Mouse (Mus musculus) fat pad, adult 2 months (tissue): Measurements from ENCODE around the gene Fen1.

ENCODE experiments used
- DNase-seq: peaks from one replicate; pipeline ENCODE4 v3.0.0-alpha.2; 2011; ENCODE audit warnings: low read depth, low spot score; ENCODE audit errors: extremely low read depth

Gene Fen1

DNA sequence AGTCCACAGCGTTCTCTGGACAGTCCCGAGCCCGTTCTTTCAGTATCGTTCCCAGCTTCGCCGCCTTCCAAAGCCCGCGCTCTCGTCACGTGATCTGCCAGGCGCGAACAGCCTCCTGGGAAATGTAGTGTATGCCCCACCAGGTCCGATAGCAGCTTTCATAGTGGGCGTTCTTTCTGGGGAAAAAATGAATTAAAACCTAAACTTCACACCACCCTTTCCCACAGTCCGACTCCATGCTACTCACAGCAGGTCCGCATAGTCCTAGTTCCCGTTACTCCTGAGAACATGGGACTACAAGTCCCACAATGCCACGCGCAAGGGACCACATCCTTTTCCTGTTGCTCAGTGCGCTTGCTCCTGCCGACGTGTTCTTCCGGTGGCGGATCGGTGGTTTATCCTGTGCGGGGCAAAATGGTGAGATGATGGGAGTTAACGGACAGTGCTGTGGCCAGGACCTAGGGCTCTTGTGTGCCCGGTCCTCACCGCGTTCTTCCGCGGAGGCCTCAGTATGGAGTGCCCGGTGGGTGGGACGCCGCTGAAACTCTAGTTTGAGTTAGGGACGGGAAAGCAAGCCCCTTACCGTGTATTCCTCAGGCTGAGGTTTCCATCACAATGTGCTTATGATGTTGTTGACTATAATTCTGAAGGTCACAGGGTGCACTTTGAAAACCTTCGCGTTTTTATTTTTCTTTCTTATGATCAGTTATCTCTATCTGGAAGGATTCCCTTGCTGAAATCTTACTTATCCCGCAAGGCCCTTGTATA is at the start of gene Fen1, which contains the start of gene Tmem258:
Gene Fen1, minus strand, starts transcription at position 322 of the 768 bp plus-strand sequence.
Gene Tmem258, plus strand, starts transcription at position 167 of the 768 bp plus-strand sequence.
- no peak for DNase-seq

DNA sequence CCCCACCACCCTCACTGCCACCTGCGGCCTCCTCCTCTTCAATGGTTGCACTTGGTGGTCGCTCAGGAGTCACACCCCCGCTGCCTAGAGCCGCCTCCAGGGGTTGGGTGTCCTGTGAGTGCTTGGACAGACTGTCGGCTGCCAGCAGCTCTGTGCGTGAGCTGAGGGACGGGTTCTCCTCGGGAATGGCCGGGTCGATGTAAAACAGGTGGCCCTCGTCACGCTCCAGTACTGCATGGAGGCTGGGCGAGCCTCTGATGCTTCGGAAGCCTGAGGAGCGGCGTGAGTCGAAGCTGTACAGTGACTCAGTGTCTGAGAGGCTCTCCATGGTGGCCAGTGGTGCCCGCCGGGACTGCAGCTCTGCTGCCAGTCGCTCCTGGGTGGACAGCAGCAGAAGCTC is 44.2 kb upstream of the Fen1 start:
- DNase-seq: no peak

DNA sequence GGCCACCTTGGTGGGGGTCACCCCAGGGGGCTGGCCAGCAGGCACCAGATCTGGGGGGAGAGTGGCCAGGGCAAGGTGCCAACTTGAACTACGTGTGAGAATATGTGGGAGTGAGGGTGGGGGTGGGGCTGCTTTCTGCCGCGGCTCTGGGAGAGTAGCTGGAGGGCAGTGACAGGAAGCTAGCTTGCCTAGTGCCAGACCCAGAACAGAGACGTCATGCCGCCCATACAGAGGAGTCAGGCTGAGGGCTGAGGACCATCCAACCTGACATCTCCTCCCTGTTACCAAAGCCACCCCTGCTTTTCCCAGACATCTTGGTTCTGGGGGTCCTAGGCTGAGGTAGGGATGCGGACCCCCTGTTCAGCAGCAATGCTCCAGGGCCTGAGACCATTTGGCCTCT is 43.2 kb upstream of the Fen1 start:
- no peak for DNase-seq

DNA sequence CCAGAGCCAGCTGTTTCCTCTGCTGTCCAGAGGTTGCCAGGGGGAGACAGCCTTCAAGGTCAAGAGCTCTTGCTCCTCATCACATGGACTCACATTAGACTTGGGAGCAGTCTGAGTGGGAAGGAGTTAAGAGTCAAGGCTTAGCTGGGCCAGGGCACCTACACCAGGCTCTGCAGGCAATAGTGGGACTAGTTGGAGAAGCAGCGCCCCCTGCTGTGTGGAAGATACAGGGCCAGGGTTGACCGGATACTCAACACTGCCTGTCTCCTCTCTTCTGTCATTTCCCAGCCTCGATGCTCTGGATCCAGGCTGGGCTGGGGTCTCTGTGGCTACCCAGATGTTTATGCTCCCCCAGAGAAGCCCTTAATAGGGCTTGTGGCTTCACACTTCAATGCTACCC is 40.2 kb upstream of the Fen1 start:
- no peak for DNase-seq

DNA sequence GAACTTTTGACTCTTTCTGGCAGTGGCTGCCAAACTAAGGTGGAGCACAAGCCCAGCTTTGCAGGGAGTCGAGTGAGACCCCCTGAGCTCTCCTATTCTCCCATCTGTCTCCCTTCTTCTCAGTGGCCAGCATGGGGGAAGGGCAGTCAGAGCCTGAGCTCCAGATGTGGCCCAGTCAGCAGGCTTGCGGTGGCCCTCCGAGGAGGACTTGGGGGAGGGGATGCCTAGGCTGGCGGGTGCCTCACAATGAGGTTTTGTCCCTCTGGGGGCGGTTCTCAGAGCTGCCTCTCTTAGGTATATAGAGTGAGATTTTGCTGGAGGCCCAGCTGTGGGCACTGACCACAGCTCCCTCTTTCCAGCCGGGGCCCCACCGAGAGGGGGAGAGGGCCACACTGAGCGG is 38.9 kb upstream of the Fen1 start:
- DNase-seq: no peak

DNA sequence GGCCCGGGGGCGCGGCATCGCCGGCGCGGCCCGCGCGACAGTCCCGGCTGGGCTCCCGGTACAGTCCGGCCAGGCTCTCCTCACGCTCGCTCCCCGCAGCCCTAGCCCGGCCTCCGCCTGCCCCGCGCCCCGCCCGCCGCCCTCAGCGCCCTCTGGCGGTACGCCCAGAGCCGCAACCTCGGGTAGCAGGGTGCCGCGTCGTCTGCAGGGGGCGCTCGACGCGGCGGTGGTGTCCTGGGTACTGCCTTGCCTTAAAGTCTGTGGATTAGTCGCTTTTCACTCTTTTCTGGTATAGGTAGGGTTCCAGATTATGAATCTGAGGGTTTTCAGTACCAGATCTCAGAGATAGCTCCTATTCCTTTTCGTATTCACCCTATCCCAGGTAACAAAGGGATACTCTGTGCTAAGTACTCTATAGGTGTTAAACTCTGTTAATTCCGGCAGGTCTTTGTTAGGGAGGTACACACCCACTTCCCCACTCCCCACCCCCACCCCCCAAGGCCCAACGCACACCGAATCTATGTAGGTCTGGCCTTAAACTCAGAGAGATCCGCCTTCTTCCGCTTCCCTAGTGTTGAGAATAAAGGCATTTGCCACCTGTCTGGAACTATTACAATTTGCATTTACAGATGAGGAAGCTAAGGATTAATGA is 36.8 kb upstream of the Fen1 start, which contains the start of gene Myrf:
Gene Myrf, minus strand, starts transcription at position 95 of the 652 bp plus-strand sequence.
- no peak for DNase-seq

DNA sequence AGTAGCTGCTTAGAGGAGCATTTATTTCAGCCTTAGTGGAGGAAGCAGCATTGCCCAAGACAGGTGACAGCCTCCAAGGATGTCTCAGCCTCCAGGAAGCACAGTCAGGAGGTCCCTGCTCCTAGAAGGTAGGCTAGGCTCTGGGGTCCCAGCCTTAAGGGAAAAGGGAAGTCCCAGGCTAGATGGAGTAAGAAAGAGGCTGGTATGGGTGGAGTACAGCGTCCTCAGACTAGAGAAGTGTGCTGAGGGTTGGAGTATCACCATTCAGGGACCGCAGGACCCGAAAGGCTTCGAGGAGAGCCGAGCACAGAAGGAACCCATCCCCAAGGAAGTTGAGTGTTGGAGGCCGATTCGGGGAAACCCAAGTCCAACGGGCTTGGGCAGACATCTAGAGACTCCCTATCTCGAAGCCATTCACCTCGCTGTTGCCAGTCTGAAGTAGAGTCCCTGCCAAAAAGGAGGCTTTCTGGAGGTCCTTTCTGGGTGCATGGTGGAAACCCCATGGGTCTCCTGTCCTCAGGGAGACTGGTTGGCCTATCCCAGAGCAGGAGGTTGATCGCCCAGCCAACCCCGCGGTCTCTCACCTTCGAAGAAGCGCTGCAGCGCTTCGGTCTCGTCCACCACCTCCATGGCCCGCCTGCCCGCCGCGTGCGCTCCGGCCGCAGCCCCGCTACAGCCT is 36.1 kb upstream of the Fen1 start:
- DNase-seq: no peak

DNA sequence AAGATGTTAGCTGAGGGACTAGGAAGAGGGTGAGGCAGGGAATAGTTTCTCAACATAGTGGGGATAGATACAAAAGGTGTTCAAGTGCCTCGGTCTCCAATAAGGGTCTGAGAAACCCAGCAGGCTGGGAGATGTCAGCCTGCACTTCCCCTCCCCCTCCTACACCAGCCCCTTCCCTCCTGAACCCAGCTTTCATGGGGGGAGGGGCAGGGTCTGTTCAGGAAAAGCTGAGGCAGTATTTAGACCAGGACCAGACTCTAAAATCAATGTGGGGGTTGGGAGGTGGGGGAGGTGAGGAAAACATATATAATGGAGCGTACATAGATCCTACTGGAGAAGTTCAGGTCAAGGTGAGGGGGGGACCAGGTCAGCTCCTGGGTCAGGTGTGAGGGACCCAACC is 35.5 kb upstream of the Fen1 start:
- DNase-seq: no peak

DNA sequence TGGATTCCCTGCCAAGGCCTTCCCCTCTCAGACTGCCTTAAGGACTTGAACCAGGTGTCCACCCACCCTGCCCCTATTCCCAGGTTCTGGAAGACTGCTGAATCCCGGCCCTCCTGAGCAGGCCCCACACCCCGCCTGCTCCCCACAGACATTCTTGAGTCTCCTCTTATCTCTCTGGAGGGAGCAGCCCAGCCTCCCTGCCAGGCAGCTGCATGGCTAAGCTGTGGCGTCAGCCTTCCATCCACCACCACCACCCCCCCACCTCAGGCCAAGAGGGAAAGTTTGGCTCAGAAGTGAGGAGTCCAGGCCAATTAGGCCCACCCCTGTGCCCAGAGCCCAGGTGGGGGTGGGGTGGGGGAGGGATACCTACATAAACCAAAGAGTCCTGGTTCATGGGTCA is 34.5 kb upstream of the Fen1 start:
- DNase-seq: no peak

DNA sequence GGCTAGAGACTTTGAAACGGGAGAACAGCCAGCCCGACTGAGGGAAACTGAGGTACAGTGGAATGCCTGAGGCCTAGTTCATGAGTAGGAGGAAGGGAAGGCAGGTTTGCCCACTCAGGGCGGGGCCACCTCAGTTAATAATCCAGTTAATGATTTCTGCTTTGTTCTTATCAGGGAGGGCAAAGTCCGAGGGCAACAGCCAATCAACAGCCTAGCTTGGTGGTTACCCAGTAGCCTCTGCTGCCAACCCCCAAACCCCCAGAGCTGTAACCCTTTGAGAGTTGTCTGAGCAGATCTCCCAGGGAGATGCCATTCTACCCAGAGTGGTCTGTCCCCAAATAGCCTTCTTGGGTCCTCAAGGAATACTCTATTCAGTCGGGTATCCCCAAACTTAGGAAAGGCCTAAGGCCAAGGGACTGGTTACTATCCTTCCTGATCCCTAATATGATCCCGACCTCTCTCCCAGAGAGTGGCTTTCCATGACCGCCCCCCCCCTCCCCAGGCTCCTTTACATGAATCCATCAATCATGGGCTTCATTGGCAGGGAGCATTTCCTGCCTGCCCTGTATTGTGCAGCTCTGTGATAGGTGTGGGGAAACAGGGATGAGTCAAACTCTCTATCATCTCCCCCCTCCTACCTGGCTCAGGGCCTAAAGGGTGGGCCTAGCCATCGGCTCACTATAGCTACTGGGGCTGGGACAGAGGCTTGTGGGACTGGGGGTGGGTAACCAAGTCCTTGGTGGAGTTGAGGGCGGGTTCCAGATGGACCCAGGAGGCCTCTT is 32.0 kb upstream of the Fen1 start:
- DNase-seq: no peak

DNA sequence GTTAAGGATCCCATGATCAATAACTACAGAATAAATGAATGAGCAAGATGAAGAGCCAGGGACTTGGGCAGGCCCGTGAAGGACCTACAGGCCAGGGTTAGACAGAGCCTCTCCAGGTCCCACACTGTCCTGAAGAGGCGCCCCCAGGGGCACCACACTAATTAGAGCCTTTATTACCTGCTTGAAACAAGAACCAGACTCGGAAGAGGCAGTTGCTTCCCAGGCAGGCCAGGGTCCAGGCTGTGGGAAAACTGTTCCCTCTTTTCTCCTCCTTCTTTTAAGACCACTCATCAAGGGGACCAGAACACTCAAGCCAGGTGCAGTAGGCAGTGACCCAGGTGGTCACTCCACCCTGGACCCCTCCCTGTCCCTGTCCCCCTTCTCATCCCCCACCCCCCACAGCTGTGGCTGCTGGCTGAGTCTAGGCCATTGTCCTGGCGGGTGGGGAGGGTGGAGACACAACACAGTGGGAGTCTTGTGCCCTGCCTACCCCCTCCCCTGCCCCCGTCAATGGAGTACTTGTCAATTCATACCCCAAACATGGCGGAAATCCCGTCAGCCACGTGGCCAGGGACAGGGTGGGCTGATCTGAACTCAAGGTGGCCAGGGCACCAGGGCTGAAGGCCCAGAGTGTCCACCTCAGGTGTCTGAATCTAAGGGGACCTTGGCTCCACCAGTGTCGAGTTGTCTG is 28.5 kb upstream of the Fen1 start:
- DNase-seq: no peak

DNA sequence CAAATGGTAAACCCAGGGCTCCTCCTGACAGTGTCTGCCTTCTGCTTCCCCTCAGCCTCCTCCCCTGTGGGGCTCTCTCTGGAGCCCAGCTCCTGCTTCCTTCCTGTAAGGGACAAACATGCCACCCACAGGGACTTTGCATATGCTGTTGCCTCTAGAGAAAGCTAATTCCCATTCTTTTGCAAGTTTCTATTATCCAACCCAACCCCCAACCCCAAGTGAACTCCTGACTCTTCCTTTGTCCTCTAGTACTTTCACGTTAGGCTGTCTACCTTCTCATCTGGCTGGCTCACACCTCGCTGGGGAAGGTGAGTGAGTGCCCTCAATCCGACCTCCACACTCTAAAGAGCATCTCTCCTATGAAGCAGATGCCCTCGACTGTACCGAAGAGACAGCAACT is 27.9 kb upstream of the Fen1 start:
- DNase-seq: no peak

DNA sequence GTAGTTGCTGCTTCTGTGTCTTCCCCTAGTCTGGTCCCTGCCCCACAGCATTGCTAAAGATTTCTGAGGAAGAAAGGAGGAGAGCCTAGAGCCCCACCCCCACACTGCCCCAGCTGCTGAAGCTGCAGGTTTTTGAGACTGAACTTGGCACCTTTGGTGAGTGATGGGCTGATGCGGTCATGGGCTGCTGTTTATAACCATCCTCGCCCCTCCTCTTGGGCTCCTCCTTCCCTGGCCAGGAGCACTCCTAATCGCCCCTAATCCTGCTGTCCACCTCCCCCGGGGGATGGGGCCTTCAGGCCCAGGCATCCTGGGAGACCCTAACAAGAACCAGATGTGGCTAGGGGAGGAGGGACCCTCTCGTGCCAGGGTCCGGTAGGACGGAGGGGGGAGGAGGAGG is 27.0 kb upstream of the Fen1 start:
- no peak for DNase-seq

DNA sequence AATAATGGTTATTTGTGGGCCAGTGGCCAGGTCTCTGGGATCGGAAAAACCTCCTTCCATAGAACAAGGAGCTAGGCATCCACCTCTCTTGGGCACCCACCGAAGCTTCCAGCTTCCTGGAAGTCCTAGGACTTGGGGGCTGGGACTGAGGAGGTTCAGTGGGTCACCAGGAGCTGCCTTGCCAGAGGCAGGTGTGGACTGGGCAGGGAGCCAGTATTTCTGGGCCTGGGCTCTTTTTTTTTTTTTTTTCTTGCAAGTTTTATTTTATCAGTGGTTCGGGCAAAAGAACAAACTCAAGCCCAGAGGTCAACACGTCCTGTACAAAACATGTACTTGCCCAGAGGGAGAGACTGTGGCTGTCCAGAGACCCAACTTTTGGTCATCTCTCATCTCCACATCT is 21.8 kb upstream of the Fen1 start:
- DNase-seq: no peak

DNA sequence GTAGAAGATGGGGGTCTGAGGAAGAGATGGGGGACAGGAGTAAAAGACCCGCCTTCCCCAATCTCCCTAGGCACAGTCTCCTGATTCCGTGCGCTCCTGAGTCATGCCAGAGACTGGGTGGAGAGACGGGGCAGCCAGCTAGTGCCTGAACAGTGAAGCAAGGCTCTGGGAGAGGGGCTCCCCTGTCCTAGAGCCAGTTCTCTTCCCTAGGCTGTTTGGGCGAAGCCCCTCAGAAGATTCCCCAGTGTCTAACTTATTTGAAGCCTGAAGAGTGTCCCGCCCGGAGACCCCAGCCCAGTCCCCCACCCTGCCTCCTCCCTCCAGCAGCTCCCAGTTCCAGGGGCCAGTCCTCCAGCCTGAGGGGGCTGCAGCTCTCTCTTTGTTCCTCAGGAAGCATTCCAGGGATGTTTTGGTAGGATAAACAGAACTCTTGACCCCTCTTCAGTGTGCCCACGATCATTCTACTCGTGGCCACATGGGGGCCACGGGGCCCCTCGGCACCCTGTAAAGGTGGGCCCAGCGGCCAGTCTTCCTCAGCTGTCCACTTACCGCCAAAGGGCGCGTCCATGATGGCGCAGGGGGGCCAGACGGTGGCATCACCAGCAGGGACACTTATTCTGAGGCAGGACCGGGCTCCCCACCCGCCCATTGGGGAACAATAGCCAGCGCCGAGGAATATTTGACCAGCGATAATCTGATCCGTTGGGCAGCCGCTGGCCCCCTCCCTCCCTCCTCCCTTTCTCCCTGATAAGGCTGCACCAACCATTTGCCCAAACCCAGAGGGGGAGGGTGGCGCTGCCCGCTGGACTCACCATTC is 20.9 kb upstream of the Fen1 start:
- DNase-seq: no peak

DNA sequence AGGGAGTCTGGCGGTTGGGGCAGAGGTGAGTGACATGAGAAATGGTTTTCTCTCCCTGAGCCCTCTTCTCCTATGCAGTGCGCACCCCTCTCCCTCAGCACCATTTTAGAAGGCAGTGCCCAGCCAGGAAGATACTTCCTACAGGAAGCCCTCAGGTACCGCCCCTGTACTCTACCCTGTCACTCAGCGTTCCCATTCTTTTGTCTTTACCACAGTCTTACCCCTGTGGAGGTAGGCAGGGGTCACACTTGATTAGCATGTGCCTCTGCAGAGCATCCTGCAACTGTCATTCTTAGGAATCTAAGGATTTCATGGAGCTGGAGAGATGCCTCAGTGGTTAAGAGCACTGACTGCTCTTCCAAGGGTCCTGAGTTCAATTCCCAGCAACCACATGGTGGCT is 19.6 kb upstream of the Fen1 start:
- no peak for DNase-seq

DNA sequence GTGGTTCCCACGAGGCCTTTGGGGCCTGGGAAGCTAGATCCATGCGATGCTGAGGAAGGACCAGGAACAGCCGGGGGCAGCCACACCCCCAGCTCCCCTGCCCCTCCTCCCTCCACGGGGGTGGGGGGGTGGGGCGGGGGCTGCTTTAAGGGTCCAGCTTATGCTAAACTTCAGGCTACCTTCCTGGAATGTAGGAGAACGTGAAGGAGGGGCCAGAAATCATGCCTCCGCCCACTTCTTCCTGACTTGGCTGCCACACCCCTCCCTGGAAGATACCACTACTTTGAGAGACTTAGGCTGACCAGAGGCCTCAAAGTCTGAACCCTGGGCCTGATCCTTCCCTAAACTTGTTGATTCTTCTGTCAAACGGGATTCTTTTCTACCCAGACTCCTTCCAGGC is 18.7 kb upstream of the Fen1 start:
- DNase-seq: no peak

DNA sequence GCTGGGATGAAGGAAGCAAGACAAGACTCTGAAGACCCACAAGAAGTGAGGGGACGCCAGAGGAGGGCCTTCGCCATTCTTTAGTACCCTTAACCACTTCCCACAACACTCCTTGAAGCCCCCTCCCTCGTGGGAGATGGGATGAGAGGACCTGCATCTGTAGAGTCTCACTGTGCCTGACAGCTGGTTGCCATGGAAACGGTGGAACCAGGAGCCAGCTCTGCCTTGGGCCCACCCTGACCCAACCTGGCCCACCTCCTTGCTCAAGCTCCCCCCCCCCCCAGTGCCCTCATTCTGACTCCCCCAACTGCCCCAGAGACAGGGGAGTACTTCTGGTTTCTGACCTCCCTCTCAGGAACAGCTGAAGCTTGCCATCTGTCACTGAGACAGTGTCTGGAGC is 17.6 kb upstream of the Fen1 start:
- no peak for DNase-seq

DNA sequence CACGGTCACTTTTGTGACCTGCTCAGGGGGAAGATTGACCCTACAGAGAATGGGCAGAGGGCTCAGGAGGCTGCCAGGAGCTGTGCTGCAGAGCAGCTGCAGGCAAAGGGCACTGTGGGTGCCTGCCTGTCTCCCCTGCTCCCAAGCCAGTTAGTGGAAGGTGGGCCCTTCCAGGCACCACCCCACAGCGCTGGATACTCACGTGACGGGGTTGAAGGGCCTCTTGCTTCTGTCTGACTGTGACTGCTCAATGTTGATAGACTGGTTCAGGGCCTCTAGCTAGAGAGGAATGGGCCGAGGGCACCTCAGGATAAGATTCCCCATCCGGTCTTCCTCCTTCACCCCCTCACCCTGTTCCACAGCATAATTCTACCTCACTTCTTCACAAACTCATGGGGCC is 15.6 kb upstream of the Fen1 start:
- no peak for DNase-seq

DNA sequence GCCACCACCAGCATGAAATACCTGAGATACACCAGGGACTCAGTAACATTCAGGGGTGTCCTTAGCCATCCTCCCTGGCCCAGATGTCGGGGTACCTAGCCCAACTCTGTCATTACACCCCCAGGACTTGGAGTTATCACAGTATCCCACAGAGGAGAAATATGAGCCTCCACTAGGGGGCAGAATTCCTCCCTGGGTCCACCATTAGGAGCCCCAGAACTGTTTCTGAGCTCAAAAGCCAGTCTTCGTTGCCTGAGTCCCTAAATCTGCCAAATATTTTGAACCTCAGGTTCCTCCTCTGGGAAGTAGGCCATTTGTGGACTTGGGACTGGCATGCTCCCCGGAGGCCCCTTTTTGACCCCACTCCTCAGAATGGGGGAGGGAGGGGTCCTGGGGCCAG is 15.1 kb upstream of the Fen1 start:
- DNase-seq: no peak
